Mouse (Mus musculus) lung, embryonic 14.5 days (tissue): ENCODE results near the gene Tox2. TPM values are rescaled to one million over a fixed set of nuclear protein-coding genes. Genes with fewer than 3 reads are reported as not detected.

Experiments
- ATAC-seq: fragments of 200-750 bp; cut with Nextera tagmentation; 2 replicates; pipeline ENCODE4 v1.8.0; 2017; ENCODE audit warnings: mild to moderate bottlenecking, moderate TSS enrichment, moderate library complexity; ENCODE audit not compliant: insufficient read depth
- DNase-seq: peaks from one replicate; pipeline ENCODE4 v3.0.0-alpha.2; 2015
- H3K27ac ChIP-seq: fragments of 300-500 bp; sonication (generic); 2 replicates; pipeline ENCODE4 v1.5.1; 2014; ENCODE audit warnings: low read depth, mild to moderate bottlenecking, moderate library complexity
- H3K27me3 ChIP-seq: fragments of 300-500 bp; sonication (generic); 2 replicates; pipeline ENCODE4 v1.6.1; 2014; ENCODE audit warnings: low read length, control low read depth; ENCODE audit not compliant: insufficient read depth
- H3K36me3 ChIP-seq: fragments of 300-500 bp; sonication (generic); 2 replicates; pipeline ENCODE4 v1.6.1; 2014; ENCODE audit warnings: control low read depth; ENCODE audit not compliant: insufficient read depth
- H3K4me1 ChIP-seq: fragments of 300-500 bp; sonication (generic); 2 replicates; pipeline ENCODE4 v1.6.1; 2014; ENCODE audit warnings: antibody characterized with exemption, control low read depth; ENCODE audit not compliant: insufficient read depth
- H3K4me2 ChIP-seq: fragments of 300-500 bp; sonication (generic); 2 replicates; pipeline ENCODE4 v1.6.1; 2014; ENCODE audit warnings: mild to moderate bottlenecking
- H3K4me3 ChIP-seq: fragments of 300-500 bp; sonication (generic); 2 replicates; pipeline ENCODE4 v1.5.1; 2014; ENCODE audit warnings: low read depth, low read length
- H3K9ac ChIP-seq: fragments of 300-500 bp; sonication (generic); 2 replicates; pipeline ENCODE4 v1.6.1; 2014
- H3K9me3 ChIP-seq: fragments of 300-500 bp; sonication (generic); 2 replicates; pipeline ENCODE4 v1.6.1; 2016; ENCODE audit warnings: low read depth, low read length, control low read depth
- CTCF ChIP-seq: IDR thresholded peaks from 2 replicates; pipeline ENCODE4 v1.5.1; 2016; ENCODE audit warnings: antibody characterized with exemption, low read depth
- WGBS: fragments of 180-500 bp; shearing (Covaris S2); extraction: QIAGEN DNeasy Blood & Tissue Kit; methylation state at CpG from one replicate; pipeline ENCODE4 v1.1.7; 2014; 5-methylcytosine and 5-hydroxymethylcytosine counted together
- polyA plus RNA-seq: library from polyadenylated mRNA; unstranded; fragments of >200 nt; fragmentation: Nextera tagmentation; extraction: Ambion mirVana; gene quantifications from 2 replicates; pipeline ENCODE4 v1.2.1, GENCODE M21; 2014

Tox2 gene
- polyA plus RNA-seq, 1 experiment from 2014 or later = 4.3 TPM

DNA sequence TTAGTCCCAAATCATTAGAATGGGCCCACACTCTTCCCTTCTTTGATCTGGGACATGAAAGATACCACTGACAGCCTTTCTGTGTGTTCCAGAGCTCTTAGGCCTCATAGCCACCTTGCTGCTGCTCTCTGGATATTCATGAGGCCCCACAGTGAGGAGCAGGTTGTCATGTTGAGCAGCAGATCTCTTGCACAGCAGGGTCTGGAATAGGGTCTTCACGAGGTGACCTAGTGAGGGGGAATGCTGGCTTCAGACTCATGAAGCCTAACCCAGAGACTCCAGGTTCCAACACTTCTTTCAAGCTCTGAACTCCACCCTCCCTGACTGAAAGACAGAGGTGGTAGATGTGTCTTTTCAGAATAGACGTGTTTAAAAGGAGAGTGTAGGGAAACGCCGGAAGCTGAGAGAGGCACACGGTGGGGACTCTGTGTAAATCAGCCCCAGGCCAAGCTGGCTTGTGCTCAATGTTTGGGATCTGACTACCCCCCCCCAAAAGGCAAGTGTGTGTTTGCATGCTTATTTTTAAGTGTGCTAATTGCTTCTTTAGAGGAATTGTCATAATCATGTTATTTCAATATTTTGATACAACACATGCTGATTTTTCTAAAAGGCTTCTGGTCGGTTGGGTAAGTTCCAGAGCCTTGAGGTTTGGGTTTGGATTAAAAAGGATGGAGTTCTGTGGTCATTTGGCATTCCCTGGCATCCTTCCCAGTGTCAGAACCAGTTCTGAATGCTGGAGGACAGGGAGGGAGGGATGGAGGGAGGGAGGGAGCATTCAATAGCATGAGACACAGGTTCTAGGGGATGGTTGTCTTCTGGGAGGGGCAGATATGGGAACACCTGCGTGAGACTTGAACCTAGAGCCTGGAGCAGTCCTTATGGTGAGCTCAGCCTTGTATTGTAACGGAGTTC lies 68.9 kb downstream of the Tox2 start:
- 58% methylated on average over 8 of the region's 8 CpGs for WGBS
- Histone ChIP-seq H3K4me2 (no peak overlapping the region), H3K27ac (no peak overlapping the region), H3K4me1 (no peaks in the 10 kb centered on the region), H3K9ac (no peak overlapping the region), H3K27me3 (no peaks in the 10 kb centered on the region), H3K4me3 (no peak overlapping the region), H3K9me3 (no peaks in the 10 kb centered on the region), H3K36me3 (no peaks in the 10 kb centered on the region)
- ATAC-seq (no peak), DNase-seq (peak; percentile 36)
- TF ChIP-seq CTCF = no peak

DNA sequence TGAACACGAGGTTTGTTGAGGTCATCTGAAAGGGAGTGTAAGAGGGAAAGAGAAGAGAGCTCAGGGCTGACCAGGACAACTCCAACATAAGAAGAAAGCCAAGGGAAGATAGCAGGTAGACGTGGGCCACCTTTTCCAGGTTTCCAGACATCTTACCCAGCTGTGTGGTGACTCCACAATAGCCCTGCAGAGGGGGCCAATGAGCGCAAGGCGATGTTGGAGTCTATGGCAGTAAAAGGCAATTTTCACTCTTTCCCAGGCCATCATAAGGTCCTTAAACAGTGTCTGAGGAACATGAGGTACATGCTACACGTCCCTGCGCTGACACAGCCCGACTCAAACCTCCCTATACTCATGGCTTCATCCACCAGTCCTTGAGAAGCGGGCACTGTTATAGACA lies 70.9 kb downstream of the Tox2 start:
- WGBS = 75% methylated on average over 8 of the region's 8 CpGs
- ATAC-seq = no peak
- peak; percentile 29; the same call in 1 of the 2 replicates for TF ChIP-seq CTCF

GRCm38 (mm10) chr2:163275986-163276385 lies 73.1 kb downstream of the Tox2 start:
- Histone ChIP-seq H3K9me3 (no peaks in the 10 kb centered on the region), H3K27ac (no peak overlapping the region), H3K4me1 (no peaks in the 10 kb centered on the region), H3K27me3 (peaks cover 12% of the 10 kb centered on the region; the same call in 1 of the 2 replicates), H3K9ac (no peak overlapping the region), H3K36me3 (no peaks in the 10 kb centered on the region), H3K4me3 (no peak overlapping the region), H3K4me2 (no peak overlapping the region)
- ATAC-seq = no peak
- TF ChIP-seq CTCF = no peak
- no peak for DNase-seq
- WGBS = 82% methylated on average over 14 of the region's 14 CpGs

More for the DNA sequence above, 70.9 kb downstream of the Tox2 start:
- H3K9me3 ChIP-seq = no peaks in the 10 kb centered on the region
- H3K27ac ChIP-seq = no peak overlapping the region
- no peak for DNase-seq
- no peaks in the 10 kb centered on the region for H3K4me1 ChIP-seq
- H3K4me3 ChIP-seq = no peak overlapping the region
- H3K36me3 ChIP-seq = no peaks in the 10 kb centered on the region
- H3K9ac ChIP-seq = no peak overlapping the region
- peaks cover 5% of the 10 kb centered on the region; the same call in 1 of the 2 replicates for H3K27me3 ChIP-seq
- H3K4me2 ChIP-seq = no peak overlapping the region

- Histone ChIP-seq H3K4me2 (no peak overlapping the region), H3K9me3 (no peaks in the 10 kb centered on the region), H3K4me3 (no peak overlapping the region), H3K9ac (no peak overlapping the region), H3K27me3 (peaks cover 12% of the 10 kb centered on the region; the same call in 1 of the 2 replicates), H3K27ac (no peak overlapping the region), H3K4me1 (no peaks in the 10 kb centered on the region), H3K36me3 (no peaks in the 10 kb centered on the region)
- ATAC-seq = no peak
- 41% methylated on average over 9 of the region's 9 CpGs for WGBS
- no peak for DNase-seq
- TF ChIP-seq CTCF = no peak
Measured at GRCm38 (mm10) chr2:163277979-163278378, 75.1 kb downstream of the Tox2 start.

DNA sequence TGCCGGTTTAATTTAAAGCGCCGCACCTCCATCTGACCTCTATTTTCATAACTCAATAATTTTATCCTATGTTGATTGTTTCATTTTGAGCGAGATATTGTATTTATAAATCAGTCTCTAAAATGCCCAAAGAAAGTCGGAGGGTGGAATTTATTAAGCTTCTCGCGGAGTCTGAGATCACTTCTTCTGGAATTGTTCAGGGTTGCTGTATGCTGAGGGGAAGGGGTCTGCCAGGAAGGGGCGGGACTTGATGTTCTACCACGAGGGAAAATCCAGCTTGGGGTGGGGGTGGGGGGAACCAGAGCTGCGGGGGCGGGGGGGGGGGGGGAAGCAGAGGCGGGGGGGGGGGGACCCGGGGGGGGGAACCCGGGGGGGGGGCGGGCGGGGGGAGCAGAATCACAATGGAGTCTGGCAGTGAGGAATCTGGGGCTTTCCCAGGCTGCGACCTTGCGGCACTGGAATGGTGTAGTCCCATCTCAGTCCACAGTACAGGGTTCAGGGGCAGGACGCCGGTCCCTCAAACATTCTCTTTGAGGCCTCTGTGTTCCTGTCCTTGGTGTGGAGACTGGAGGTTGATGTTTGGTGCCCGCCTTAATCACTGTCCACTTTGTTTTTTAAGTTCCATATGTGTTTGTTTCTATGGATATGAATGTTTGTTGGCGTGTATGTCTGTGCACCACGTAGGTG lies 77.9 kb downstream of the Tox2 start:
- H3K4me1 ChIP-seq = no peaks in the 10 kb centered on the region
- DNase-seq (no peak), ATAC-seq (no peak)
- H3K27ac ChIP-seq = no peak overlapping the region
- 59% methylated on average over 16 of the region's 23 CpGs for WGBS
- no peaks in the 10 kb centered on the region for H3K9me3 ChIP-seq
- H3K36me3 ChIP-seq = no peaks in the 10 kb centered on the region
- no peak overlapping the region for H3K4me2 ChIP-seq
- H3K9ac ChIP-seq = no peak overlapping the region
- TF ChIP-seq CTCF = no peak
- peaks cover 12% of the 10 kb centered on the region; the same call in 1 of the 2 replicates for H3K27me3 ChIP-seq
- no peak overlapping the region for H3K4me3 ChIP-seq

GRCm38 (mm10) chr2:163284856-163285255 lies 81.9 kb downstream of the Tox2 start:
- no peaks in the 10 kb centered on the region for H3K9me3 ChIP-seq
- ATAC-seq (no peak), DNase-seq (peak; percentile 46)
- 0 out of 2 replicates have a peak overlapping the region, but pooled peaks have one; percentile 5 for H3K4me2 ChIP-seq
- H3K27ac ChIP-seq = no peak overlapping the region
- no peak for TF ChIP-seq CTCF
- no peak overlapping the region for H3K9ac ChIP-seq
- 24% methylated on average over 7 of the region's 7 CpGs for WGBS
- no peak overlapping the region for H3K4me3 ChIP-seq
- H3K27me3 ChIP-seq = peaks cover 14% of the 10 kb centered on the region; the same call in 1 of the 2 replicates
- no peaks in the 10 kb centered on the region for H3K4me1 ChIP-seq
- no peaks in the 10 kb centered on the region for H3K36me3 ChIP-seq

DNA sequence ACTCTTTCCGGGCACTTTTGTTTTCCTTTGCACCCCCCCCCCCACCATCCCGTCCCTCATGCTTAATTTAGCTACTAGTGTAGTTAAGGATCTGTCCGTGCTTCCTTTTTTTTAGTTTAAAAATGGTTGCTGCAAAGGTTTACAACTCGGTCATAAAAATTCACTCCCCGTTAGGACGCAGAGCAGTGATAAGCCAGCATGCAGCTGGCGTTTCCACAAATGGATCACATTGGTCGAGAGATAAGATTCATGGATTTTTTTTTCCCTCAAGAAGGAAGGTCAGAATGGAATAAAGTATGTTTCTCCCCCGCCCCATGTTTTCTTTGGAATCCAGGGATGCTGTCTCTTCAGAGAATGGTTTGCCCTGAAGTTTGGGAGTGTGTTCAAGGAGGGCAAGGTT lies 82.4 kb downstream of the Tox2 start:
- no peak for ATAC-seq
- H3K9me3 ChIP-seq = no peaks in the 10 kb centered on the region
- H3K4me1 ChIP-seq = no peaks in the 10 kb centered on the region
- TF ChIP-seq CTCF = no peak
- H3K27me3 ChIP-seq = peaks cover 18% of the 10 kb centered on the region; the same call in 1 of the 2 replicates
- no peaks in the 10 kb centered on the region for H3K36me3 ChIP-seq
- no peak overlapping the region for H3K9ac ChIP-seq
- no peak for DNase-seq
- no peak overlapping the region for H3K4me3 ChIP-seq
- no peak overlapping the region for H3K27ac ChIP-seq
- WGBS = 23% methylated on average over 9 of the region's 9 CpGs
- peak overlapping the region; percentile 5; the same call in 1 of the 2 replicates for H3K4me2 ChIP-seq
